Mouse (Mus musculus): ENCODE results near the gene Prkcb. TPM values are rescaled to one million over a fixed set of nuclear protein-coding genes. Genes with fewer than 3 reads are reported as not detected.

Prkcb gene
- total and polyA plus RNA-seq, 2 experiments from 2014 or later = 196 to 307 TPM

- Histone ChIP-seq H3K9ac (replicated peaks; ENCODE audit: low read length, poor library complexity, severe bottlenecking) (no peak overlapping the region), H3K36me3 (ENCODE audit: insufficient read depth, low read length) (no peaks in the 10 kb centered on the region; the same call in 1 of the 2 replicates), H3K4me3 (ENCODE audit: low read depth, low read length) (no peak overlapping the region), H3K4me2 (ENCODE audit: low read depth, low read length, poor library complexity, severe bottlenecking) (no peak overlapping the region), H3K27me3 (ENCODE audit: insufficient read depth, low read length) (no peaks in the 10 kb centered on the region), H3K27ac (ENCODE audit: low read depth, low read length) (no peak overlapping the region), H3K9me3 (ENCODE audit: low read length) (no peaks in the 10 kb centered on the region), H3K4me1 (ENCODE audit: insufficient read depth, low read length) (no peaks in the 10 kb centered on the region)
- no peak for TF ChIP-seq CTCF (IDR thresholded peaks at IDR 0.05)
- ATAC-seq (ENCODE audit: low FRiP score) (no peak), DNase-seq (ENCODE audit: low spot score) (no peak)
- 73% methylated on average over 7 of the region's 7 CpGs for WGBS
These were observed 280.2 kb downstream of the Prkcb start for GRCm38 (mm10) chr7:122568787-122569186.

DNA sequence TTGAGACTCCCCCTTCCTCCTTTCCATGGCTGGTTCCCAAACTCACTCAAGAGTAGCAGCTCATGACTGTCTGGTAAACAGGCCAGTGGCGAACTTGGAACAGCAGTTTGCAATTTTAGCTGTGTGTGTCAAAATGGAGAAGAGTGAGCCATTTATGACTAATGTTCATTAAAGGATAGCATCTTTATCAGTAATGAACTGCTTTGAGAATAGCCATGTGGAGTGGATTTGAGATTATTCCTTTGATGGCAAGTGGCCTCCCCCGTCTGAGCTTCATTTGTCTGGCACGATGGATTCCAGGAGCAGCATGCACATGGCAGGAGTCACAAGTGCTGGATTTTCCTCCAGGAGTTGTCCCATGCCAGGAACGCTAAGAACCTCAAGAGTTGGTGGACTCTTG lies 281.9 kb downstream of the Prkcb start:
- Histone ChIP-seq H3K9ac (replicated peaks; ENCODE audit: low read length, poor library complexity, severe bottlenecking) (no peak overlapping the region), H3K36me3 (ENCODE audit: insufficient read depth, low read length) (no peaks in the 10 kb centered on the region; the same call in 1 of the 2 replicates), H3K27me3 (ENCODE audit: insufficient read depth, low read length) (no peaks in the 10 kb centered on the region), H3K4me1 (ENCODE audit: insufficient read depth, low read length) (no peaks in the 10 kb centered on the region), H3K9me3 (ENCODE audit: low read length) (no peaks in the 10 kb centered on the region), H3K4me3 (ENCODE audit: low read depth, low read length) (no peak overlapping the region), H3K27ac (ENCODE audit: low read depth, low read length) (no peak overlapping the region), H3K4me2 (ENCODE audit: low read depth, low read length, poor library complexity, severe bottlenecking) (no peak overlapping the region)
- no peak for ATAC-seq (ENCODE audit: low FRiP score)
- TF ChIP-seq CTCF (IDR thresholded peaks at IDR 0.05) = no peak
- DNase-seq (ENCODE audit: low spot score) = no peak
- 83% methylated on average over 4 of the region's 4 CpGs for WGBS

DNA sequence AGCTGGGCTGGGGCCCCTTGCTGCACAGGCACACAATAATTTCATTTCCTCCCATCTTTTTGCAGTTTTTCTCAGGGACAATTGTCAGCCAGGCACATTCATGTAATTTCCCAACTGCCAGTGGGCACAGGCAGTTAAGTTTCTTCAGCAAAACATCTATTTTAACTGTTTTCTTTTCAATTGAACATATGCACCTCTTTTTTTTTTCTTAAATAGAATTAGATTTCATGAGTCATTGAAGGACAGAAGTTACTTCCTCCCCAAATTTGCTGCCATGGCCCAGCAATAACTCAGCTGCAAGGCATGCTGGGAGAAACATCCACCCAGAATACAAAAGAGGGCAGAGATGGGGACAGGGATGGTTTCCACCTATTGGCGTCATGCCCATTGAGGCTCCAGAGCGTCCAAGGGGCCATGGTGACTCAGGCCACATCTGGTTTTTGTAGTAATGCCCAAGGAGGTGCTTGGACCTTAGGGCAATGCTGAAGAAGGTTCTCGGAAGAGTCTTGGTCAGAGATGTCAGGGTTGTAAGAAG lies 284.6 kb downstream of the Prkcb start:
- H3K27ac ChIP-seq (ENCODE audit: low read depth, low read length) = no peak overlapping the region
- DNase-seq (ENCODE audit: low spot score) (no peak), ATAC-seq (ENCODE audit: low FRiP score) (no peak)
- TF ChIP-seq CTCF (IDR thresholded peaks at IDR 0.05) = no peak
- H3K36me3 ChIP-seq (ENCODE audit: insufficient read depth, low read length) = no peaks in the 10 kb centered on the region; the same call in 1 of the 2 replicates
- no peaks in the 10 kb centered on the region for H3K27me3 ChIP-seq (ENCODE audit: insufficient read depth, low read length)
- H3K4me1 ChIP-seq (ENCODE audit: insufficient read depth, low read length) = no peaks in the 10 kb centered on the region
- no peak overlapping the region for H3K9ac ChIP-seq (replicated peaks; ENCODE audit: low read length, poor library complexity, severe bottlenecking)
- no peak overlapping the region for H3K4me3 ChIP-seq (ENCODE audit: low read depth, low read length)
- H3K9me3 ChIP-seq (ENCODE audit: low read length) = no peaks in the 10 kb centered on the region
- no peak overlapping the region for H3K4me2 ChIP-seq (ENCODE audit: low read depth, low read length, poor library complexity, severe bottlenecking)
- WGBS = 90% methylated on average over 3 of the region's 3 CpGs

DNA sequence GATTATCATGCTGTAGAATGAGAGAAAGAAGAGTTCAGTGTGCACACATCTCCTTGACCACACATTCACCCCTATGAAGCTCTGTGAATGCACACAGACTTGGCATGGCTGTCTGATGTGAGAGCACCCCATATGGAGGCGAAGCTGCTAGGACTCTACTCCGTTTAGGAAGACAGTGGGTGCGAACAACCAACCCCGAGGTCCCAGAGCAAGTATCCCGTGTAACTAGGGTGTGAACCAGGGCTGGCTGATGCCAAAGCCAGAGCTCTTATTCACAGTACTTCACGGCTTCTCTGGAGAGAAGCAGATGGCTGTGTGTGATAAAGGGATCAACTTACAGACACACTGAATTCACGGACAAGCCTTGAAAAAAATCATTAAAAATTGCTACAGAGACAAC lies 285.9 kb downstream of the Prkcb start:
- H3K36me3 ChIP-seq (ENCODE audit: insufficient read depth, low read length) = no peaks in the 10 kb centered on the region

GRCm38 (mm10) chr7:122575056-122575455 lies 286.5 kb downstream of the Prkcb start:
- ATAC-seq (ENCODE audit: low FRiP score) = no peak
- Histone ChIP-seq H3K4me2 (ENCODE audit: low read depth, low read length, poor library complexity, severe bottlenecking) (no peak overlapping the region), H3K36me3 (ENCODE audit: insufficient read depth, low read length) (no peaks in the 10 kb centered on the region), H3K27ac (ENCODE audit: low read depth, low read length) (no peak overlapping the region), H3K4me3 (ENCODE audit: low read depth, low read length) (no peak overlapping the region), H3K9me3 (ENCODE audit: low read length) (no peaks in the 10 kb centered on the region), H3K9ac (replicated peaks; ENCODE audit: low read length, poor library complexity, severe bottlenecking) (no peak overlapping the region), H3K4me1 (ENCODE audit: insufficient read depth, low read length) (no peaks in the 10 kb centered on the region), H3K27me3 (ENCODE audit: insufficient read depth, low read length) (no peaks in the 10 kb centered on the region)
- no peak for DNase-seq (ENCODE audit: low spot score)
- WGBS = 84% methylated on average over 5 of the region's 5 CpGs
- TF ChIP-seq CTCF (IDR thresholded peaks at IDR 0.05) = no peak

More for the DNA sequence above, 285.9 kb downstream of the Prkcb start:
- no peak overlapping the region for H3K4me2 ChIP-seq (ENCODE audit: low read depth, low read length, poor library complexity, severe bottlenecking)
- no peak overlapping the region for H3K9ac ChIP-seq (replicated peaks; ENCODE audit: low read length, poor library complexity, severe bottlenecking)
- DNase-seq (ENCODE audit: low spot score) (no peak), ATAC-seq (ENCODE audit: low FRiP score) (no peak)
- H3K27me3 ChIP-seq (ENCODE audit: insufficient read depth, low read length) = no peaks in the 10 kb centered on the region
- no peak for TF ChIP-seq CTCF (IDR thresholded peaks at IDR 0.05)
- H3K4me1 ChIP-seq (ENCODE audit: insufficient read depth, low read length) = no peaks in the 10 kb centered on the region
- no peak overlapping the region for H3K27ac ChIP-seq (ENCODE audit: low read depth, low read length)
- H3K9me3 ChIP-seq (ENCODE audit: low read length) = no peaks in the 10 kb centered on the region
- no peak overlapping the region for H3K4me3 ChIP-seq (ENCODE audit: low read depth, low read length)
- WGBS = 77% methylated on average over 7 of the region's 7 CpGs

- ATAC-seq (ENCODE audit: low FRiP score) (no peak), DNase-seq (ENCODE audit: low spot score) (no peak)
- Histone ChIP-seq H3K27ac (ENCODE audit: low read depth, low read length) (no peak overlapping the region), H3K36me3 (ENCODE audit: insufficient read depth, low read length) (no peaks in the 10 kb centered on the region), H3K27me3 (ENCODE audit: insufficient read depth, low read length) (no peaks in the 10 kb centered on the region), H3K4me2 (ENCODE audit: low read depth, low read length, poor library complexity, severe bottlenecking) (no peak overlapping the region), H3K9ac (replicated peaks; ENCODE audit: low read length, poor library complexity, severe bottlenecking) (no peak overlapping the region), H3K4me3 (ENCODE audit: low read depth, low read length) (no peak overlapping the region), H3K9me3 (ENCODE audit: low read length) (no peaks in the 10 kb centered on the region), H3K4me1 (ENCODE audit: insufficient read depth, low read length) (no peaks in the 10 kb centered on the region)
- TF ChIP-seq CTCF (IDR thresholded peaks at IDR 0.05) = no peak
- WGBS = 31% methylated on average over 8 of the region's 8 CpGs
These were observed 287.0 kb downstream of the Prkcb start for GRCm38 (mm10) chr7:122575506-122575905.

Data from midbrain, postnatal 0 days (tissue).